Mouse (Mus musculus) lung, adult 2 months (tissue): ENCODE data around the gene Nudt15.

ENCODE experiments used
- CTCF ChIP-seq: fragments of 200-500 bp; IDR thresholded peaks from 2 replicates; pipeline ENCODE4 v1.5.1; 2011; ENCODE audit warnings: mild to moderate bottlenecking, low read length, control low read depth; ENCODE audit not compliant: insufficient read depth
- POLR2A ChIP-seq: fragments of 200-500 bp; IDR thresholded peaks from 2 replicates; pipeline ENCODE4 v1.6.1; 2011; ENCODE audit warnings: low read depth, mild to moderate bottlenecking, control low read depth, low read length, borderline replicate concordance; ENCODE audit errors: extremely low read depth

DNA sequence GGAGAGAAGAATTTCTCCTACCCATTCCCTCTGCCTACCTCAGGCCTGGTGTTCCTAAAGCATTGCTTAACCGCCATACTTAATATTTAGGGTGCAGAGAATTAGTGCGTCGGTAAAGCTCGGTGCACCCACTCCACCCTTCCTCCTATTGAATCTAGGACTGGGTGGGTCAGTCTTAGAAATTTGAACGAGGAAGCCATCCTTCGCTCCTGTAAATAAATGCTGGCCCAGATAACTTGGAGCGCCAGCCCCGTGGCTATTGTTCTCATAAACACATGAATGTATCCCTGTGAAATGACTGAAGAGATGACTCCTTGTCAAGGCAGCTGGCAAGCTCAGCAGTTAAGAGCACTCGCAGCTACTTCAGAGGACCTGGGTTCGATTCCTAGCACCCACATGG lies 71.0 kb downstream of the Nudt15 start:
- TF ChIP-seq CTCF (no peak), POLR2A (no peak)
